Mouse (Mus musculus): ENCODE results near the gene Tigd3.

Tigd3 gene

DNA sequence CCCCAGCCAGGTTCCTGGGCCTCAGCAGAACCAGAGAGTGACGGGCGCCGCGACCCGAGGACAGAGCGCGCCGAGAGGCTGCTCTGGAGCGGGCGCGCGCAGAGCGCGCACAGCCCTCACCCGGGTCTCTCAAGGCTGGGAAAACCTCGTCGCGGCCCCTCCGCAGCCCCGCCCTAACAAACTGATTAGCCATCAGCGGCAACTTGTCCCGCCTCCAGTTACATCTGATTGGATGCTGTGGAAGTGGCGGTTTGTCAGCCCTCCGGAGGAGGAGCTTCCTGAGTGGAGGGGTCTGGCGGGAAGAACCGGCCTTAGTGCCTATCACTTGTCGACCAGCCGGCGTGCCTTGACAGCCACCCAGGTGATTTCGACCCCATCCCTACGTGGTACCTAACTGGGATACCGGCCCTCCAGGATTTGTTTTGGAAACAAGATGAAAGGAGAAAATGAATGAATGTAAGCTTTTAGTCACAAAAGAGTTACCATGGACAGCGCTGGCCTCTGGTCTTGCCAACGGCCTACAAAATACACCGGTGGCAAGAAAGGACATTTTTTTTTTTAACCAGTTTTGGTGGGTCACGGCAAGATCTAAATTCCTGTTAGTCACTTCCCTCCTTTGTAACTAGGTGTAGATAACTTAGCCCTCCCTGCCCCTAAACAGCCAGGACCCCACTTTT lies at the start of gene Tigd3:
Gene Tigd3 (minus strand): TSS at position 148 of the 677 bp plus-strand sequence.
- peak; percentile 95 for DNase-seq (ENCODE audit: low spot score)

DNA sequence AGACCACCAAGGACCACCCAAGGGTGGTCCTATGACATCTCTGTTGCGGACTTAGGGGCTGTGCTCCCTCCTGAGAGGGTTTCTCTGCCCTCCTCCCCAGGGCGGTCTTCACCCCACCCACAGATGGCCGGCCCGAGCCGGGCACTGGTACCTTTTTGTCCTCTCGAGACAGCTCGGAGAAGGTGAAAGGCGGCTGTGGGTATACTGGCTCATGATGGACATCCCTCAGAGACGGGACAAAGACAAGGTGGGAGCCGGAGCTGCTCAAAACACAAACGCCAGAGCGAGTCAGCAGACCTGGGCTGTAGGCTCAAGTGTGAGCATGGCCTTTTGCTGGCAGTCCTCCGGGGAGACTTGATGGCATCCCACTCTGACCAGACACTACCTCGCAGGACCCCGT lies 49.5 kb upstream of the Tigd3 start:
- no peak for DNase-seq (ENCODE audit: low spot score)

DNA sequence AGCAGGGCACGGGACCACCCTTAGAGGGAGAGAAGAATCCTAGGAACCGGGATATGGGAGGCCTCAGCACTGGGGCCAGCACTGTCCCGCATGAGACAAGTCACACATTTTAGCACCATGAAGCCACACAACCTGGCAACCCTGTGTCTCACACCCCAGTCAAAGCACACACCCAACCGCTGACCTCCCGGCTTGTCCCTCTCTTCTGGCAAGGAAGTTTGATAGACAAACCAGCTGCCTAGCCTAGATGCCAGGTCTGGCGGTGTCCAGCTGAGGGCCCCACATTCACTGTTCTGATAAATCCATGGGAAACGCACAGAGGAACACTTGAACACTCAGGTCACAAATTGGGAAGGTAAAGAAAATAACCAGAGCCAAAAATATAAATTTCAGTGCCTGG lies 48.6 kb upstream of the Tigd3 start:
- no peak for DNase-seq (ENCODE audit: low spot score)

DNA sequence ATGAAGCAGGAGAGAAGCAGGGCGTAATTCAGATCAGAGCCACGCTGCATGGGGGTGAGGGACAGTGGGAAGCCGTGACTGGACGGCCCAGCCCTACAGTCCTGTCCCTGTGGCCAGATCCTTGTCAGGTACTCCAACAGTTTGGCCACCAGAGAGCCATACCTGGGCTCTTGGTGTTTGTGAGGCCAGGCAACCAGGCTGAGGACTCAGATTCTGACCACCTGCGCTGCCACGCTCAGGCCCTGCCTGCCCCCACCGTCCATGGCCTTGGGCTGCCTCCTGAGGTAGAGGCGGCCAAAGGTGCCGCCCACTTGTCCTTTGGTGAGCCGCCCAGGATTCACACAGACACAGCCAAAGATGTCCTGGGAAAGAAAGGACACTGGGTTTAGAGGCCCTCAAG lies 46.7 kb upstream of the Tigd3 start:
- no peak for DNase-seq (ENCODE audit: low spot score)

DNA sequence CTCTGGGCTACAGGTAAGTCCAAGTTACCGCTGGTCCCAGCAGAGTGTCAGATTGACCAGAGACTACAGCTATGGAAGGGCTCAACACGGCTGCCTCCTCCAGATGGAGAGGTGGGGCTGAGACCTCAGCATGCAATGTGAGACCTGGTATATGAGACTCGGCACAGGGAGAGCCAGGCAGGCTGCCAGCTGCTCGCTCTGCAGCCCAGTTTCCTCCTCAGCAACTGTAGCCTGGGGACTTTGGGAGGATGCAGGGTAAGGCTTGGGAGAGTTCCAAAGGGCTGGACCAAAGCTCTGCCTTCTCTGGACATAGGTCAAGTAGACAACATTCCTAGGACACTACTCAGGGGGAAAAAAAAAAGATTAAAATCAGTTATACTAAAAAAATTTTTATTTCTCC lies 46.2 kb upstream of the Tigd3 start:
- DNase-seq (ENCODE audit: low spot score): no peak

DNA sequence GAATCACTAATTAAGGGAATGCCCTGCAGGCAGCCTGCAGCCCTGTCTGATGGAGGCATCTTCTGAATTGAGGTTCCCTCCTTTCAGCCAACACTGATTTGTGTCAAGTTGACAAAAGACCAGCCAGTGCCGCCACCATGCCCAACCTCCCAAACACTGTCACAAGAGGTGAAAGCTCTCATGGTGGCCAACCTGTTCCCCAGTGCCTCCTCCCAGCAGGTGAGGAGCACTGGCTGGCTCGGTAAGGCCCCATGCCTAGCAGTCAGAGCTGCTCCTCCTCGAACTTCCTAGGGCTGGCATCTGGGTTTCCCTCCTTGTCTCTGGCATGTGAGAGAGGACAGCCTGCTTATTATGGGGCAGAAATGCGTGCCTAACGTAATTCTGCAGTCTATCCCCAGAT lies 45.8 kb upstream of the Tigd3 start:
- DNase-seq (ENCODE audit: low spot score): no peak

DNA sequence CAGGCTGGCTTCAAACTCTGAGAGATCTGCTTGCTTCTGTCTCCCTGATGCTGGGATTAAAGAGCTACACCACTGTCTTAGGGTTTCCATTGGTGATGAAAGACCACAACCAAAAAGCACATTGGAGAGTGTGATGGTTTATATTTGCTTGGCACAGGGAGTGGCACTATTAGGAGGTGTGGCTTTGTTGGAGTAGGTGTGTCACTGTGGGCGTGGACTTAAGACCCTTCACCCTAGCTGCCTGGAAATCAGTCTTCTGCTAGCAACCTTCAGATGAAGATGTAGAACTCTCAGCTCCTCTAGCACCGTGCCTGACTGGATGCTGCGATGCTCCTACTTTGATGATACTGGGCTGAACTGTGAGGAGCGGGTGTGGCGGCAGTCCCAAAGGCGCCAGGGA lies 44.6 kb upstream of the Tigd3 start:
- DNase-seq (ENCODE audit: low spot score): no peak

DNA sequence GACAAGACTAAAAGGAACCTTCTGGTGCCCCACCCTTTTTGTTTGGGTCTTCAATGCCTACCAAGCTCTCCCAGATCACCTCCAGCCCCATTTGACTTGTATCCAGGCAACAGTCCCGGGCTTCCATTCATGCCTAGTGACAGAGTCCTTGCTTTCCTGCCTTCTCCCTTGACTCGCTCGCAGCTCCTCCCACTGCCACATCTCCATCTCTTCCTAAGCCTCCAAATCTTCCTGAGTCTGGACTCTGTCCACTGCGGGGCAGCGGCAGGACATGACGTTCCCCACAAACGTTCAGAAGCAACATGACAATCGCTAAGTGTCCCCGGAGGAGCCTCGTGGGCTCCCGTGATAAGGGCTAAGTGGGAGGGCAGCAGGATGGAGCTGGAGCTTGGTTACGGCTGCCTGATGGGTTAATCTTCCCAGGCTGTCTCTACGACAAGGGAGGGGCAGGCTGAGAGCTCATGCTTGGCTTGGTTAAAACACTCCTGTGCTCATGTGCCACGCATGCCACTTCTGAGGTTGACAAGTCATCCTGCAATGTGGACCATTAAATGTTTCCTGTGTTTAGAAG lies 44.0 kb upstream of the Tigd3 start:
- peak; percentile 49 for DNase-seq (ENCODE audit: low spot score)

DNA sequence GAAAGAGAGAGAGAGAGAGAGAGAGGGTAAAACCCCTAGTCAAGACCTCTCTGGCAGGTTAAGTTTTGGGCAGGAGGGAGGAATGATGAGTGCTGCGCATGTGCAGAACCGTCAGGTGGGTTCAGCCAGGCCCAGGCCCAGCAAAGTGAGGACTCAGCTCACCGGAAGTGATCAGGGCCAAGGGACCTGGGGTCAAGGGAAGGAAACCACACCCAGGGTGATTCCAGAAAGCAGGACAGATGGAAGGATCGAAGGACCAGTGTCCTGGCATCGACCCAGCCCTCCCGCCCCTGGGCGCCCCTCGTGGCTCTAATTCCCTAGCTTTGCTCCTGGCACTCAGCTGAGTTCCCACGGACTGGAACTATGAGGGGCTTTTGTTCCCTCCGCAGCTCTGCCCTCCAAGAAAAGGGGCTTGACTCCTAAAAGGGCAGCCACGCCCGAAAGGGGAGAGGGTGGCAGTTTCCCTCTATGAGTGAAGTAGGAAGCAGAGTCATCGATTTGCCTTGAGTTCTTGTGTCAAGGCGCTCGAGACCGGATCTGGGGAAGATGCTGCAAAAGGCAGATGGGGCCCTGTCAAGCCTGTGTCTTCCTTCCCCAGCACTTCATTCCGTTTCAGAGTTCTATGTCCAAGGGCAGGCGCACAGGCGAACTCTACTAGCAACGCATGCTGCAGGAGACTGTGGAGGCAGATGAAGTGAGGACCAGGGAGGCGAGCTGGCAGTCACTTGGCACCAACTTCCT lies 43.3 kb upstream of the Tigd3 start:
- no peak for DNase-seq (ENCODE audit: low spot score)

DNA sequence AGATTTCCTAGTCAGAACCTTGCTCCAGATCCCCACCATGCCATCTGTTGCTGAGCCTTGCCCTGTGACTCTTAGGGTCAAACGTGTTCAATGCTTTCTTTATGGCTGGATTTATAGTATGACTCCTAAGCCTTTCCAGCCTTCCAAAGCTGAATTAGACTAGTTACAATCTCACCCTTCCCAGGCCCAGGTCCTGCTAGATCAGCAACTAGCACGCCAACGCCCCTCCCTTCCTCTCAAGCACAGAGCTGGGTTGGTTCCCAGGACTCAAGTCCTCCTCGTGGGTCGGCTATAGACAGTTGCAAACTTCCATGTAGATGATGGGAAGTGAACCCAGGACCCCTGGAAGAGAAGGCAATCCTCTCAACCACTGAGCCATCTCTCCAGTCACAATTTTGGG lies 41.7 kb upstream of the Tigd3 start:
- no peak for DNase-seq (ENCODE audit: low spot score)

DNA sequence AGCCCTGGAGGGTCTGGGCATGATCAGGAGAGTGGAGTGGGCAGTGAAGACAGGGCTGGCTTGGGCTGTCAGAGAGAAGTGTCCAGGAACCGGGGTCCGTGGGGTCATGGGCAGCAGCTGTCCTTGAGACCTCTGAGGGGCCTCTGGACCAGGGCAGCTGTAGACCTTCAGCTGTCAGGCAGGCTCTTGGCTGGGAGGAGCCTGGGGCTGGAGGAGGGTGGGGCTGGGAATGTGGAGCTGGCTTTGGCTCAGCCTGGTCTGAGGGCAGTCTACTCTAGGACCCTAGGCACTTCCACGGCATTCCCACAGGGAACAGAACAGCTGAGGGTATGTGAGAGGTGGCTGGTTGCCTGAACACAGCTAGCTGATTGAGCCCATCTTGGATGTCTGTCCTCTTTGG lies 41.3 kb upstream of the Tigd3 start:
- no peak for DNase-seq (ENCODE audit: low spot score)

DNA sequence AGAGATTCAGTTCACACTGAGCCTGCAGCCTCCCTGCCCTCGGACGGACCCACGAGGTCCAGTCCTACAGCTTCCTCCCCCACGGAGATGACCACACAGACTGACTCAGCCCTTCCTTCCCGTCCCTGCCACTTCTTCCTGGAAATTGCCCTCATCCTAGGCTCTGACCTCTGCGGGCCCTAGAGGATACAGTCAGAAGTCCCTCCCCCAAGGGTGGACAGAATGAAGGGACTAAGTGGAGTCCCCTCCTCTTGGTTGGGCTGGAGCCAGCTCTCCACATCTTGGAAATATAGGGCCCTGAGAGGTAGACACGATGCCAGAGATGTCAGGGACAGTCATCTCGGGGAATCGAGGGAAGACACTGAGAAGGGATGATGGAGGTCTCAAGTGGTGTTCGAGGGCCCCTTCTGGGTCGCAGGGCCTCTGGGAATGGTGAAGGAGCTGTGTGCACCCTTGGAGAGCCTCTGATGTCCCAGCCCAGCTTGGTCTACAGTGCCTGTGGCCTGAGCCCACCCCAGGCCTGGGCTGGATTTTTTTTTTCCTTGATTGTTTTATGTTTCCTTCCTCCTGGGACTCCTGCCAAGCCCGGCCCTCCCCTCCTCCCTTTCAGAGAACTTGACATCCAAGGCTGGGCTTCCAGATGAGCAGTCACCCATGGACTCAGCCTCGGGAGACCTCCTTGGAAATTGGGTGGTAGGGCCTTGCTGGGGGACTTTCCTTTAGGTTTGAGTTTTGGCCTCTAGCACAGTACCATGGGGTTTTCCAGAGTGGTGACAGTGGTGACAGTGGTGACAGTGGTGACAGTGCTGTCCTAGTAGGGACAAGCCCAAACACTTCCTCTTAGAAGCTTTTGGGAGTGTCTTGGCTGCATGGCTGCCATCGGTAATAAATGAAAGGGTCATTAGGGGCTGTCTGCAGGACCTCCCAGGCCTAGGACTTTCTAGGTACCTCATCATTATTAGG lies 36.0 kb upstream of the Tigd3 start:
- DNase-seq (ENCODE audit: low spot score): no peak

DNA sequence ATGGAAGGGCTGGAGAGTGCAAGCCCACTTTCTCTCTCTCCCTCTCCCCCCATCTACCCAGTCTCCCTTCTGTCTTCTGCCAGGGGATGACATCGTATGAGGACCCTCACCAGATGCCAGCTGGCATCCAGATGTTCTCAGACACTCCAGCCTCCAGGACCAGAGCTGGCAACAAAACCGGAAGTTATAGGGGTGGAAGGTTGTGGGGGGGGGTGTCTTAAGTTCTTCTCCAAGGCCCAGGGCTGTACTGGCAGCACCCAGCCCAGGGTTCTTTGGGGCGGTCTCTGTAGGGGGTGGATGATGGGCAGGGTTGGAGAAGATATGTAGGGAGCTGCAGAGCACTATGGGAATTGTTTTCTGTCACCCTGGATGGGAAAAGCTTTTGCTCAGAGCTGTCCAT lies 34.6 kb upstream of the Tigd3 start:
- no peak for DNase-seq (ENCODE audit: low spot score)

DNA sequence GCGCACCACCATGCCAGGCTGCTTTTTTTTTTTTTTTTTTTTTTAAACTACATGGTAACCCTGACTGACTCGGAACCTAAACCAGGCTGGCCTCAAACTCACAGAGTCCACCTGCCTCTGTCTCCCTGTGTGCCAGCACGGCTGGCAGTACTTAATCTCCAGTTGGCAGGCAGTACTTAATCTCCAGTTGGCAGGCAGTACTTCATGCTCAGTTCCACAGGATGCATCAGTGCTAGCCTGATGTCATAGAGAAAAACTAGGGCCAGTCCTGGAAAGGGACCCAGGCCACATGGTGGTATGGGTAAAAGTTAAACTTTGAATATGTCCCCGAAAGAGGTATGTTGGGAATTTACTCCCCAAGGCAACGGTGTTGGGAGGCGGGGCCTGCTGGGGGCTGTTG lies 34.2 kb upstream of the Tigd3 start:
- DNase-seq (ENCODE audit: low spot score): no peak

DNA sequence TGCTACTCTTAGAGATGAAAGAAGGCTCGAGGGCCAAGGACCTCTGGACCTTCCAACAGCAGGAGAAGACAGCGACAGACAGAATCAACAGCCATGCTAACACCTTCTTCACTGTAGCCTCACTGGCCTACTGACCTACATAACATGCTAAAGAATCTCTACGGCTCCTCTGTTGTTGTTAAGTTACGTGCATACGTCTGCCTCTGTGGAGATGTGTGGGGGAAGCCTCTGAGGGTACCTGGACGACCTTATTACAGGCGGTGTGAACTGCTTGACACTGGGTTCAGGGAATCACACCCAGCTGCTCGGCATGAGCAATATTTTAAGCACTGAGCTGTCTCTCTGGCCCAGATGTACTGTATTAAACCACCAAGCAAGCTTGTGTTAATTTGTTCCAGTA lies 33.6 kb upstream of the Tigd3 start:
- no peak for DNase-seq (ENCODE audit: low spot score)

DNA sequence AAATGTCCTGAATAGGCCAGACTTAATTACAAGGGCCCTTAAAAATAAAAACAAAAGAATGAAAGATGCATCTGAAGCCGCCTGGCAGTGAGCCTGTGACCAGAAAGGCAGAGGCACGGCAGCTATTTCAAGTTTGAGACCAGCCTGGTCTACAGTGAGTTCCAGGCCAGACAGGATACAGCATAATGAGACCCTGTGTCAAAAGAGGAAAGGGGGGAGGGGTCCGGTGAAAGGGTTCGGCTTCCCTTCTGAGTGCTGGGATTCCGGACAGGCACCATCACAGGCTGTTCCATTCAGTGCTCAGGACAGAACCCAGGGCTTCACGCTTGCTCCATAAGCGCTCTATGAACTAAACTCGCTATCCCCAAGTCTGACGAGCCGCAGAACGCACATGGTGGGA lies 33.1 kb upstream of the Tigd3 start:
- DNase-seq (ENCODE audit: low spot score): no peak

DNA sequence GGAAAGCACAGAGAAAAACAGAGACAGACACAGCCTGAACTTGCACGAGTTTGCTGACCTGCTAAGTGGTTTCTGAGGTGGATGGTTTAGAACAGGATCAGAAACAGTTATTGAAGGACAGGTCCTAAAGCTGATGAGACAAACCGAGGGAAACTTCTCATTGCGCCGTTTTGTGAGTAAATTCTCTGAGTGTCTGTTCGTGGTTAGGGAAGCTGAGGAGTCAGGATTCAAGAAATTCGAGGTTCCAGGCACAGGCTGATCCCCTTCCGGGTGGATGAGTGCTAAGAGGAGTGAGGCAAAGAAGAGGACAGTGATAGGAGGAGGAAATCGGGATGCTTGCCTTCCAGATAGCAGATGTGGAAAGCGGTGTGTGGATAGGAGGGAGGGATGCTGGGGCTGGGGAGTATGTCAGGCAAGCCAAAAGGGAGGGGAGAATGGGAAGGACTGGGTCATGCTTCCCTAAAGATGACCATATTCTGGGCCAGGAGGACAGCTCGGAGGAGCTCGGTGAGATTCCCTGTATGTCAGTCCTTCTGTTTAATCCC lies 31.4 kb upstream of the Tigd3 start:
- DNase-seq (ENCODE audit: low spot score): no peak

DNA sequence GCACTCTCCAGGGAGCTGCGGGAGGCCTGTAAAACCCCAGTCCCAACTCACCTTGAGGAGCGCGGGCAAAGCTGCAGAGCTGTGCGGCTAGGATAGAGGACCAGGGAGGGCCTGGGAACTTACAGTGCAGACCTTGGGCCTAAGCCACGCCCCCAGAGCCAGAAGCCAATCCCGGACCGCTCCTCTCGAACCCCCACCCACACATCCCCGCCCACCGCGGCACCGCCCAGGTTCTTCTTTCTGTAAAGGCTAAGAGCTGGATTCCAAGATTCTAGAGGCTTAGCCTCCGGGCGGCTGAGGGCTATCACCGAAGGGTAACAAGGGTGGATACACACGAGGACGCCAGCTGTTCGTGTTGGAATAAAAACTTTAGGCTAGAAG lies 30.8 kb upstream of the Tigd3 start, which contains the start of gene Cdc42ep2:
Gene Cdc42ep2 (minus strand): TSS at position 104 of the 381 bp plus-strand sequence.
- DNase-seq (ENCODE audit: low spot score): peak; percentile 96

DNA sequence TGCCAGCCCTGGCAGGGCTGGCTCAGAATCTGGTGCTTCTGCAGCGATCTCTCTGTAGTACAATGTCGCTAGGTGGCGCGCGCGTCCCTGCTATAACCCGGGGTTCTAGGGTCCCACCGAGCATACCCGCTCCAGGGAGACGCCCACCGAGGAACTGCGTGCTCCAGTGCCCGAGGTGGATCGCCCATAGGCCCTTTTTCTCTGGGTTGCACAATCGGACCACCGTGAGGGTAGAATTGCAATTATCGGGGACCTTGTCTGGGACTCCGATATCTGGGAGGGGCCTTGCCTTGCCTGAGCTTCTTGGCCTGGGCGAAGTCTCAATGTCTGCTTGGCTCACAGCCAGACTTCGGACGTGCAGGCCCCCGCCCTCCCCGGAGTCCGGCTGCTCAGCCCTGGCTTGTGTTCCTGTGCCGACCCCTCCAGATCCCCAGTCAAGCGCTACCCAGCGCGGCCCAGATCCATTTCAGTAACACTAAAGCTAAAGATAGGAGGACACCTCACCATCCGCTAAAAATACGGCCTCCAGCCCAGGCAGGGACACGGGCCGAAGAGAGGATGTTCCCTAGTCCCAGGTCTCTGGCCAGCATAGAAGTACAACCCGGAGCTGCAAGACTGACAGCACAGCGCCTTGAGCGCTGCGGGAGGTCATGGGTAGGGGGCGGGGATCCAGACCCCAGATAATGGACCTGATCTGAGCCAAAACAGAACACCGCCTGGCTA lies 30.2 kb upstream of the Tigd3 start:
- peak; percentile 83 for DNase-seq (ENCODE audit: low spot score)

DNA sequence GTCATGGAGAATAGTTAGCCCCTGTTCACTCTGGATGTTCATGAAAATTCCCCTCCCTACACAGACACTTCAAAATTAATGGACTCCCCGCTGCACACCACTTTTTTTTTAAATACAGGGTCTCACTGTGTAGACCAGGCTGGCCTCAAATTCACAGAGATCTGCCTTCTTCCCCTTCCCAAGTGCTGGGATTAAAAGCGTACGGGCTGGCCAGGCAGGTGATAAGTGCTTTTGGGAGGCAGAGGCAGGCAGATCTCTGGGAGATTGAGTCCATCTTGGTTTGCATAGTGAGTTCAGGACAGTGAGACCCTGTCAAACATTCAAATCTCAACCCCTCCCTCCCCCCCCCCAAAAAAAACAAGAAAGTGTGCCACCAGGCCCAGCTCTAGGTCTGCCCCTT lies 29.0 kb upstream of the Tigd3 start:
- no peak for DNase-seq (ENCODE audit: low spot score)
